ENCODE assay signal across 10 mouse cellular contexts in the genomic region with DNA sequence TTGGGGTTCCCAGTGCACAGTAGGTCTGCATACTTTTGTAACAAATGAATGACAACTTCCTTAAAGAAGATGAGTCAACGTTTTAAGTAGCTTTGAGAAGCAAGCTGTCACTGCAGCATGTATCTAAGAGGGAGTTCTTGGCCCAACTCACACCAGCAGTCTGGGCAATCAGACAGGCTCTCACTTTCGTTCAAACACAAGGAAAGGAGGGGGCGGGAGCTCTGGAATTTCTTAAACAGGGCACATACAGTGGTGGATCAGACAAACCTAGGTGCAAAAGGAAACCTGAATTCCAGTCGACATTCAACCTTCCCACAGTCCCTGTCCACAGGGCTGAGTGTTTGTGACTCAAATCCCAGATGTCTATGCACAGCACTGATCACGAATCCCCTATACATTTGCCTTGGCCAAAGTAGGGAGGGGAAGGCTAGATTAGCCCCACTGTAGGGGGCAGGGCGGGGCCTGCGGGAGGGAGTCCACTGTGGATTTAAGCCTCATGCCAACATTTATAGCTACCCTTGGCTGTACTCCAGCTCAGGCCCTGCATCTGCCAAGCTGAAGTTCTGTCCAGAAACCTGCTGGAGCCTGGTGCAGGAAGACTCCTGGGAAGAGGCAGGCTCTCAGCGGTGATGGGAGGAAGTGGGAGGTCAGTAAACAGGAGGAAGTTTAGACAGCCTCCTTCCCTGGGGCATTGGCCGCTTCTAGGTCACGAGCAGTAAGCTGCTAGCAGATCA.
DNase-seq lines count a peak whose midpoint lies in the region; ATAC-seq lines count a peak whose summit lies in the region.
"Had no signal": no experiment of that assay in that cellular context is flagged by ENCODE, and none has a peak within 500 bp of the region (broad histone marks: within the 10 kb centered on the region; RNA-seq: fewer than 3 reads in every experiment).

No protein-coding gene starts in this region.

- WGBS in heart, embryonic 10.5 days = 52% methylated on average over 10 of the region's 10 CpGs
- WGBS in stomach, embryonic 14.5 days = 33% methylated on average over 10 of the region's 10 CpGs
- WGBS in forebrain, embryonic 13.5 days = 68% methylated on average over 10 of the region's 10 CpGs

- no peaks in the 10 kb centered on the region for H3K36me3 ChIP-seq in heart, embryonic 10.5 days
- H3K36me3 ChIP-seq in stomach, embryonic 14.5 days (ENCODE audit: control insufficient read depth, insufficient read depth, low read length) = no peaks in the 10 kb centered on the region
- H3K36me3 ChIP-seq in forebrain, embryonic 13.5 days (ENCODE audit: poor library complexity, severe bottlenecking) = no peaks in the 10 kb centered on the region
- H3K36me3 ChIP-seq: embryonic facial prominence, embryonic 13.5 days had no signal

- no peak overlapping the region for H3K9ac ChIP-seq in stomach, embryonic 14.5 days (replicated peaks; ENCODE audit: low read depth, low read length)
- H3K9ac ChIP-seq in forebrain, embryonic 13.5 days = no peak overlapping the region
- H3K9ac ChIP-seq: embryonic facial prominence, embryonic 13.5 days had no signal

- DNase-seq in heart, adult 11 months = peak; percentile 98
- no peak for DNase-seq in heart, embryonic 10.5 days (ENCODE audit: low spot score)
- DNase-seq in ES-CJ7 (ENCODE audit: low read depth, low spot score) = peak; percentile 25
- peak; percentile 67 to 78 for DNase-seq in cerebellum, postnatal 10 days
- DNase-seq in heart, adult 9 months (ENCODE audit: low spot score in 2 of 2) = peak; percentile 73 to 82
- peak; percentile 87 for DNase-seq in kidney, postnatal 14 days

- H3K27me3 ChIP-seq in heart, embryonic 10.5 days (ENCODE audit: insufficient read depth, poor library complexity, severe bottlenecking) = no peaks in the 10 kb centered on the region
- H3K27me3 ChIP-seq in stomach, embryonic 14.5 days (ENCODE audit: control insufficient read depth, insufficient read depth, low read length) = no peaks in the 10 kb centered on the region
- no peaks in the 10 kb centered on the region for H3K27me3 ChIP-seq in forebrain, embryonic 13.5 days
- H3K27me3 ChIP-seq: embryonic facial prominence, embryonic 13.5 days; megakaryocyte, embryonic 14.5 days had no signal

- peak; percentile 69; the same call in 1 of the 2 replicates for ATAC-seq in stomach, embryonic 14.5 days (ENCODE audit: insufficient number of reproducible peaks, insufficient read depth, low FRiP score, low read depth)
- ATAC-seq in forebrain, embryonic 13.5 days = no peak

- H3K9me3 ChIP-seq in heart, embryonic 10.5 days = no peaks in the 10 kb centered on the region
- no peaks in the 10 kb centered on the region for H3K9me3 ChIP-seq in stomach, embryonic 14.5 days (ENCODE audit: control insufficient read depth, low read depth, low read length)
- no peaks in the 10 kb centered on the region for H3K9me3 ChIP-seq in forebrain, embryonic 13.5 days (replicated peaks)
- H3K9me3 ChIP-seq: embryonic facial prominence, embryonic 13.5 days had no signal

- H3K4me2 ChIP-seq in stomach, embryonic 14.5 days (replicated peaks; ENCODE audit: low read depth, low read length) = no peak overlapping the region
- no peak overlapping the region for H3K4me2 ChIP-seq in forebrain, embryonic 13.5 days
- H3K4me2 ChIP-seq: embryonic facial prominence, embryonic 13.5 days had no signal

- H3K4me1 ChIP-seq in heart, embryonic 10.5 days = 0 out of 2 replicates have a peak, but pooled peaks cover 16% of the 10 kb centered on the region
- H3K4me1 ChIP-seq in stomach, embryonic 14.5 days (ENCODE audit: control insufficient read depth, insufficient read depth, low read length) = 0 out of 2 replicates have a peak, but pooled peaks cover 3% of the 10 kb centered on the region
- H3K4me1 ChIP-seq in forebrain, embryonic 13.5 days = no peaks in the 10 kb centered on the region
- H3K4me1 ChIP-seq: embryonic facial prominence, embryonic 13.5 days; megakaryocyte, embryonic 14.5 days had no signal

- H3K4me3 ChIP-seq in heart, embryonic 10.5 days = no peak overlapping the region
- no peak overlapping the region for H3K4me3 ChIP-seq in stomach, embryonic 14.5 days (ENCODE audit: low read depth, low read length)
- H3K4me3 ChIP-seq in forebrain, embryonic 13.5 days = no peak overlapping the region
- H3K4me3 ChIP-seq: embryonic facial prominence, embryonic 13.5 days; megakaryocyte, embryonic 14.5 days had no signal

- H3K27ac ChIP-seq in heart, embryonic 10.5 days = no peak overlapping the region
- H3K27ac ChIP-seq in stomach, embryonic 14.5 days (ENCODE audit: low read length) = no peak overlapping the region
- H3K27ac ChIP-seq in forebrain, embryonic 13.5 days = no peak overlapping the region
- H3K27ac ChIP-seq: embryonic facial prominence, embryonic 13.5 days had no signal
